Mouse (Mus musculus) E14TG2a.4 (cell line): Measurements from ENCODE around the gene Pde1c.

Experiments used
- H3K27me3 ChIP-seq: 2 replicates; pipeline ENCODE4 v1.6.1; 2014; ENCODE audit warnings: low read length, control low read depth; ENCODE audit not compliant: insufficient read depth
- H3K36me3 ChIP-seq: 2 replicates; pipeline ENCODE4 v1.6.1; 2014; ENCODE audit warnings: low read length, control low read depth; ENCODE audit not compliant: insufficient read depth
- H3K4me1 ChIP-seq: replicated peaks from 2 replicates; pipeline ENCODE4 v1.6.1; 2014; ENCODE audit warnings: low read depth, low read length, control low read depth
- H3K4me3 ChIP-seq: replicated peaks from 2 replicates; pipeline ENCODE4 v1.5.1; 2014; ENCODE audit warnings: mild to moderate bottlenecking, low read length
- H3K9me3 ChIP-seq: 2 replicates; pipeline ENCODE4 v1.6.1; 2014; ENCODE audit warnings: low read length, control low read depth
- CTCF ChIP-seq: conservative IDR thresholded peaks from 2 replicates; pipeline ENCODE4 v1.5.1; 2014; ENCODE audit warnings: low read length
- NANOG ChIP-seq: IDR thresholded peaks from 2 replicates; pipeline ENCODE4 v1.6.1; 2014; ENCODE audit warnings: borderline replicate concordance, low read length, mixed read lengths
- POU5F1 ChIP-seq: IDR thresholded peaks from 2 replicates; pipeline ENCODE4 v1.6.1; 2014; ENCODE audit warnings: low read length, borderline replicate concordance

Pde1c gene

DNA sequence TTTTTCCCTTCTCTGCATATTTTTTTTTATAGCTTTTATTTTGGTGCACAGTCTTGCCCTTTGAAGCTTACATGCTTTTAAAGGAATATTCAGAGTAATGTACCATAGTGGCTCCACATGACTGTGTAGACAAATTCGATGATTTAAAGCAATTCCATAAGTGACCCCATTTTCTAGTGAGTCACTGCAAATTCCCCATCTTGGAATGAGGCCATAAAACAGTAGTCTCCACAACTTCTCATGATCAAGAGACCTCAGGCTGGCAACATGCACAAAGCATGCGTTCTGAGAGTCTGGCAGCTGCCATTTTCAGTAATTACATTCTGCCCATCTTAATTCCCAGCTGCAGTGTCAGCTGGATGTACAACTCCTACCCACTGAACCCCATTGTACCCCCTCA, 297.2 kb downstream of the Pde1c start:
- no peaks in the 10 kb centered on the region for H3K9me3 ChIP-seq
- TF ChIP-seq CTCF = no peak
- TF ChIP-seq NANOG = no peak
- TF ChIP-seq POU5F1 = no peak
- no peaks in the 10 kb centered on the region for H3K27me3 ChIP-seq
- no peak overlapping the region for H3K4me3 ChIP-seq
- no peaks in the 10 kb centered on the region for H3K36me3 ChIP-seq
- H3K4me1 ChIP-seq = no peaks in the 10 kb centered on the region

DNA sequence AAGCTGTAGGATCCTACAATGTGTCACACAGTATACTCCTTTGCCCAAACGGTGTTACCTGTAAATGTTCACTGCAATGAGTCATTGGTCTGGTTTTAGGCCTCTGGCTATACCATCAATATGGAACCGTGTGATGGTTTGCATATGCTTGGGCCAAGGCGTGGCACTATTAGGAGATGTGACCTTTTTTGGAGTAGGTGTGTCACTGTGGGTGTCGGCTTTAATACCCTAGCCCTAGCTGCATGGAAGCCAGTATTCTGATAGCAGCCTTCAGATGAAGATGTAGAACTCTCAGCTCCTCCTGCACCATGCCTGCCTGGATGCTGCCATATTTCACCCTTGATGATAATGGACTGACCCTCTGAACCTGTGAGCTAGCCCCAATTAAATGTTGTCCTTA, 304.4 kb downstream of the Pde1c start:
- Histone ChIP-seq H3K27me3 (no peaks in the 10 kb centered on the region), H3K4me1 (no peaks in the 10 kb centered on the region), H3K4me3 (no peak overlapping the region), H3K36me3 (no peaks in the 10 kb centered on the region), H3K9me3 (no peaks in the 10 kb centered on the region)
- TF ChIP-seq CTCF = no peak
- TF ChIP-seq POU5F1 = no peak
- TF ChIP-seq NANOG = no peak

DNA sequence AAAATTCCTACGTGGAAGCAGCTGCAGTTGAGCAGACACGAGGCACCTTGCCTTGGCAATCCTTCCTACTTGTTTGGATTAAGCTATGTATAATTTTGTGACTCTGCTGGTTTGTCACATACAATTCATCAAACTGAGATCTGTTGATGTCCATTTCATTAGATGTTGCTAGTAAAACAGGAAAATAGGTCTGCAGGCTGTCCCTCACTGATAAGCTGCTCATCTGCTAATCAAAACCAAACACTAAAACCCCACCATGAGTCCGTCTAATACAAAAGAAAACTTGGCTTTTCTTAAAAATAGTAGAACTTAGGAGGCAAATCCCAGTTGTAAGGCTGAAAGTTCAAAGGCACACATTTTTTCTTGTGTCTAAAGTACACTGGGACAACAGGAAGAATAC, 308.8 kb downstream of the Pde1c start:
- Histone ChIP-seq H3K36me3 (no peaks in the 10 kb centered on the region), H3K4me3 (no peak overlapping the region), H3K27me3 (no peaks in the 10 kb centered on the region), H3K9me3 (no peaks in the 10 kb centered on the region), H3K4me1 (no peaks in the 10 kb centered on the region)
- TF ChIP-seq CTCF (no peak), NANOG (no peak), POU5F1 (no peak)

DNA sequence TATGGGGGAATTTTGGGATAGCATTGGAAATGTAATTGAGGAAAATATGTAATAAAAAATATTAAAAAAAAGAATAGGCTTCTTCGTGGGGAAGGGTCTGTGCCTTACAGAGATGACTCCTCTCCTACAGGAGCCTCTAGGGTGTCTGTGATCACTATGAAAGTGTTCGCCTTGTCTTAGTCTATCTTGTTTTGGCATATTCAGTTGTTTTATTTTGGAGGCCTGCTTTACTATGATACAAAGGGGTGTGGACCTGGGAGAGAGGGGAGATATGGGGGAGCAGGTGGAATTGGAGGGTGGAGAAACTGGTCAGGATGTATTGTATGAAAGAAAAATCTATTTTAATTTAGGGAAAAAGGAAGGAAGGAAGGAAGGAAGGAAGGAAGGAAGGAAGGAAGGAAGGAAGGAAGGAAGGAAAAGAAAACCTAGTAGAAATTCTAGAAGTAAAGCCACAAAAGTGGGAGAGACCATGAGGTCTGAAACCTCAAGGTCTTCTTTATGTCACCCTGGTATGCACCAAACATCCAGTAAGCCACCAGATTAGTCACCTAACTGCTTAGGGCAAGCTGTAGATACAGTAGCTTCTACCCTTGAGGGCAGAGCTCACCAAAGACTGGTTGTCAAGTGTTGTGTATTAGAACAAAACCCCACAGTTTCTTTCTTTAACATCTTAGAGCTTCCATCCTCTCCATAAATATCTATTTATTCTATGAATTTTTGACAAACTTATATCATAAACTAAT, 311.2 kb downstream of the Pde1c start:
- Histone ChIP-seq H3K4me3 (no peak overlapping the region), H3K36me3 (no peaks in the 10 kb centered on the region), H3K4me1 (no peaks in the 10 kb centered on the region), H3K27me3 (no peaks in the 10 kb centered on the region), H3K9me3 (no peaks in the 10 kb centered on the region)
- no peak for TF ChIP-seq NANOG
- no peak for TF ChIP-seq POU5F1
- no peak for TF ChIP-seq CTCF

DNA sequence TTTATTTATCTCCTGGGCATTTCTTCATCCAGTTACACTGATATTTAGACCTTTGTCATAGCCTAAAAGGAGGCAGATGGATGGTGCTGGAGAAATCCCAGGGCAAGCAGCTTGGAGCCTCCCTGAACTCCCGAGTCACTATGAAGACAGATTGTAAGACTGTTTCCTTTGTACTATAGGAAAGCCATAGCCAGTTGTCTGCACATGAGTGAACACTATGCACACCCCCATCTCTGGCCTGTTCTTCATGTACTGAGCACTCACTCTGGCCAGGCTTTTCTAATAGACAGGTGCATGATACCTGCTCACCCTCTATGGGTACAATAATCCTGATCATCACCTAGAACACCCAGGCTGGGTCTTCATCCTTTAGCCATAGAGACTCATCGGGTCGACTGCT, 318.8 kb downstream of the Pde1c start:
- H3K27me3 ChIP-seq = no peaks in the 10 kb centered on the region
- H3K36me3 ChIP-seq = no peaks in the 10 kb centered on the region
- no peaks in the 10 kb centered on the region for H3K9me3 ChIP-seq
- H3K4me1 ChIP-seq = no peaks in the 10 kb centered on the region
- TF ChIP-seq POU5F1 (no peak), CTCF (no peak), NANOG (no peak)
- no peak overlapping the region for H3K4me3 ChIP-seq

DNA sequence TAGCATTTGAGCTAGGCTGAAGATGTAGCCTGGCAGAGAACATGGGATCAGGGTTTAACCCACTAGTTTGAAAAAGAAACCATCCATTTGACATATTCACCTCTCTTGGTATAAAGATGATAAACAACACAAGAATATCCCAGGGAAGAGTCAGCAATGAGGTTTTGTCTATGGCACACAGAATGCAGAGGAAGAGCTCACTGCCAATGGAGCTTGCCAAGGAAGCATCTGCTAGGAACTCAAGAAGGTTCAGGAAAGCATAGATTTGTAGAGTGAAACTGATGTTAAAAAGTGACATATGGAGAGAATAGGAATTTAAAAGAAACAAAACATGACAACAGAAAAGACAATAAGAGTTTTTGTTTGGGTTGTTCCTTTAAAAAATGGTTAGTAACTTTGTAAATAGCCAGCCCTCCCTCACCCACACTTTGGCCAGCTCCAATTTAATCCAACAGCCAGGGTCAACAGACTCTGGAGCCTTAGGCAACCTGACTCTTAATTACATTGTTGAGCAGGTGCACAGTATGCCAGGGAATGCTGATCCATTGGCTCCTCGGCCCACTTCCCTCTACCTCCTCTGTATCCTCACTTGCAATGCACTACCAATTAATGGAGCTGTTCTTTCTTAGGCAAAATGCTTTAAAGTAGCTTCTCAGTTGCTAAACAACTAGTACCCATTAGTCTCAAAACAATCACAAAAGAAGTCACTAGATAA, 377.3 kb downstream of the Pde1c start:
- no peak overlapping the region for H3K4me3 ChIP-seq
- H3K4me1 ChIP-seq = no peaks in the 10 kb centered on the region
- H3K27me3 ChIP-seq = no peaks in the 10 kb centered on the region
- no peak for TF ChIP-seq POU5F1
- no peaks in the 10 kb centered on the region for H3K9me3 ChIP-seq
- no peaks in the 10 kb centered on the region for H3K36me3 ChIP-seq

DNA sequence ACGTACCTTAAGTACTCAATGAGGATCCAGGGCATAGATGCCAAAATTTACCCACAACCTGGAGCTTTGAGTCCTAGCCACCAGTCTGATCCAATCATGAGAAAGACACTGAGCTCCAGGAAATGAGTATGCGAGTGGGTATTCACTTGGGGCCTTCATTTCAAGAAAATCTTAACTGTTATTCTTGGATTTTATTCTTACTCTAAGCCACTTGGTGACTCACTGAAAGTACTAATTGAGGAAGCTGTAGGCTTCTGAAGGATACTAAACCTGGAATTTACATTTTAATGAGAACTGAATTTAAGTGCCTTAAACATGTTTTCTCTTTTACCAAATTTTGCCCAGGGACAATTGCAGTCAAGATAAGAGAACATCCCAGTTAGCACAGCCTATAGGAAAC, 392.4 kb downstream of the Pde1c start:
- no peak for TF ChIP-seq CTCF
- no peak for TF ChIP-seq POU5F1
- no peak for TF ChIP-seq NANOG
- no peaks in the 10 kb centered on the region for H3K36me3 ChIP-seq
- no peaks in the 10 kb centered on the region for H3K4me1 ChIP-seq
- H3K27me3 ChIP-seq = no peaks in the 10 kb centered on the region
- H3K4me3 ChIP-seq = no peak overlapping the region
- no peaks in the 10 kb centered on the region for H3K9me3 ChIP-seq

DNA sequence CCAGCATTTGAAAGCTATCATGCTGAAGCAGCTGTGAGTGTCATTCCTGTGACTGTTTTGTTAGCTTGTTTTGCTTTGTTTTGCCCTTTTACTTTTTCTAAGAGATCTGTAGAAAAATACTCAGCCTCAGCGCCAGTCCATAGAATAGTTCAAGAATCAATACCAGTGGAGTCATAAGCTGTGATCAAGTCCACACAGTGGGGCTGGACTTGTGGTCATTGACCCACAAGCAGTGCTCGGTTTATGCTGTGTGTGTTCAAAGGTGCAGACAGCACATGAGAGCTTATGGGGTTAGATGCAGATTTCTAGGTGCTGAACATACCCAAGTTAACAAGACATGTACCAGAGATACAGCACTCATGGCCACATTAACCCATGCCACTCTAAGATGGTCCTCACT, 396.7 kb downstream of the Pde1c start:
- Histone ChIP-seq H3K27me3 (no peaks in the 10 kb centered on the region), H3K9me3 (no peaks in the 10 kb centered on the region), H3K4me3 (no peak overlapping the region), H3K36me3 (no peaks in the 10 kb centered on the region), H3K4me1 (no peaks in the 10 kb centered on the region)
- TF ChIP-seq CTCF = no peak
- TF ChIP-seq NANOG = no peak
- no peak for TF ChIP-seq POU5F1

DNA sequence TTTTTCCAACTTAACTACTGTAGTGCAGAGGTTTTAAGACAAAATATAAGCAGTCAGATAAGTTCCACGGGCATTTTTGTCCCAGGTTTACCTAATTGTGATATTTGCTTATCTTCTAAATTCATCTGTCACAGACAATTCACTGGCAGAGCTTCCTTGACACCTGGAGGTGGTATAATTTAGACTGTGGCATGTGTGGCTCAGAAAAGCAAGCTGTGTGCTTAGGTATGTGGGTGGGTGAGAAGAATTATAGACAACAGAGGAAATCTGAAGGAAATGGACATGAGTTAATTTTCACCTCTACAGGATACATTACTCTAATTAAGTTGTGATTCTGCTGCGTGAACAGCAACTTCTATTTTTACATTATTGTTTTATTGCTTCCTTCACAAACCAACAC, 400.2 kb downstream of the Pde1c start:
- TF ChIP-seq CTCF (no peak), NANOG (no peak), POU5F1 (no peak)
- H3K9me3 ChIP-seq = peaks cover 8% of the 10 kb centered on the region; the same call in 1 of the 2 replicates
- no peaks in the 10 kb centered on the region for H3K36me3 ChIP-seq
- H3K4me1 ChIP-seq = no peaks in the 10 kb centered on the region
- H3K27me3 ChIP-seq = no peaks in the 10 kb centered on the region
- no peak overlapping the region for H3K4me3 ChIP-seq
